Mouse (Mus musculus) megakaryocyte, embryonic 14.5 days (primary cell): ENCODE measurements around the gene Tex2. TPM values are rescaled to one million over a fixed set of nuclear protein-coding genes. Genes with fewer than 3 reads are reported as not detected.
"Not testable (repeated sequence)": the region's sequence is repeated elsewhere in the genome, so short reads cannot be mapped to it uniquely, and the experiment has no call there.

ENCODE experiments used
- H3K27me3 ChIP-seq: replicated peaks from 2 replicates; pipeline ENCODE3; 2012; ENCODE audit warnings: inconsistent platforms
- H3K36me3 ChIP-seq: replicated peaks from 2 replicates; pipeline ENCODE3; 2012; ENCODE audit warnings: low read length, inconsistent platforms, mixed read lengths
- H3K4me1 ChIP-seq: 2 replicates; pipeline ENCODE4 v1.6.1; 2012; ENCODE audit warnings: inconsistent platforms
- H3K4me3 ChIP-seq: replicated peaks from 2 replicates; pipeline ENCODE3; 2012; ENCODE audit warnings: moderate library complexity, mild to moderate bottlenecking, inconsistent platforms
- H3K9me3 ChIP-seq: 2 replicates; pipeline ENCODE4 v1.6.1; 2012; ENCODE audit warnings: inconsistent platforms
- FLI1 ChIP-seq: IDR thresholded peaks from 2 replicates; pipeline ENCODE4 v1.6.1; 2012; ENCODE audit warnings: low read length, inconsistent platforms, mixed read lengths
- GATA1 ChIP-seq: IDR thresholded peaks from 3 replicates; pipeline ENCODE4 v1.6.1; 2012; ENCODE audit warnings: mixed read lengths, low read length, inconsistent platforms, borderline replicate concordance
- polyA plus RNA-seq: library from polyadenylated mRNA; stranded (reverse); fragments of >175 nt; gene quantifications from 2 replicates; pipeline ENCODE4 v1.2.3, GENCODE M21; 2012; ENCODE audit warnings: low replicate concordance; ENCODE audit not compliant: insufficient read depth

Tex2 gene
- polyA plus RNA-seq, 1 experiment, result 7.4 TPM

DNA sequence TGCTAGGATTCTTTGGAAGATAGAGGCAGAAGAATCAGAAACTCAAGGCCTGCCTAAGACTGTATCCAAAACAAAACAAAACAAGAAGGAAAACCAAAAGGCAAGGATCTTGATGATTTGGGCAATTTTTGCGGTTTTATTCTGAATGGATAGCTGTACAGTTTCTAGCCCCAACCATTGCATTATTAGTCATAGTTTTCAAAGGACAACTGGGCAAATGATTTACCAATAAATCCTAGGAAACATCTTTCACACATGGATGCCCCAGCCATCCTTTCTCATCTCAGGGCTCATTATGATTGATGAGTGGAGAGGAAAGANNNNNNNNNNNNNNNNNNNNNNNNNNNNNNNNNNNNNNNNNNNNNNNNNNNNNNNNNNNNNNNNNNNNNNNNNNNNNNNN, 29.4 kb downstream of the Tex2 start:
- H3K27me3 ChIP-seq, result no peaks in the 10 kb centered on the region
- H3K4me3 ChIP-seq, result no peak overlapping the region
- peaks cover 82% of the 10 kb centered on the region for H3K4me1 ChIP-seq
- no peak for TF ChIP-seq FLI1
- no peak for TF ChIP-seq GATA1
- H3K36me3 ChIP-seq, result peaks cover 82% of the 10 kb centered on the region
- no peaks in the 10 kb centered on the region for H3K9me3 ChIP-seq

DNA sequence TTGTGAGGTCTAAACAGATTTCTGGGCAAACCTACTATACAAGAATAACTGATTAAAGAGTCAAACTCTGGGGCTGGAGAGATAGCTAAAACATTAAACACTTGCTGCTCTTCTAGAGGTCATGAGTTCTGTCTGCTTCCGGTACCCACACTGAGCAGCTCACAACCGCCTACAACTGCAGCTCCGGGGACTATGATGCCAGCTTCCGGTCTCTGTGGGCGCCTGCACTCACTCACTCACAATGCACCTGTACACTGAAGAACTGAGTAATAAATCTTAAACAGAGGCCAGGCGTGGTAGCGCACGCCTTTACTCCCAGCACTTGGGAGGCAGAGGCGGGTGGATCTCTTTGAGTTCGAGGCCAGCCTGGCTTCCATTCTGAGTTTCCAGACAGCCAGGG, 31.9 kb downstream of the Tex2 start:
- H3K9me3 ChIP-seq, result no peaks in the 10 kb centered on the region
- H3K36me3 ChIP-seq, result peaks cover 70% of the 10 kb centered on the region
- H3K27me3 ChIP-seq, result no peaks in the 10 kb centered on the region
- TF ChIP-seq GATA1, result no peak
- TF ChIP-seq FLI1, result no peak
- peaks cover 79% of the 10 kb centered on the region for H3K4me1 ChIP-seq
- no peak overlapping the region for H3K4me3 ChIP-seq

DNA sequence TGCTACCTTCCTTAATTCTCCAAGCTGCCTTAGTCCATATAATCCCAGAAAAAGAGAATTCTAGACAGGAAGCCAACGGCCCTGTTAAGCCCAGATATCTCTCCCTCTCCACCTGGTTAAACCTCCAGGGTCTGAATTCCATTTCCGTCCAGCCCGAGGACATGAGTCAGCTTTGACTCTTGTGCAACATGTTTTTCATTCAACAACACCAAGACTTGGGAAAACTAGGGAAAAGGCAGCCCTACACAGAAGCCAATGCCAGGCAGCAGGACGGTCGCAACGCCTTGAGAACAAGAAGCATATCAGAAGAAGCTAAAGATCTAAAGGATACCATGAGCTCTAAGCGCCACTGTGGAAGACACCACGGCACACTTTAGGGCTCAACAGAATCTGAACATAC, 32.8 kb downstream of the Tex2 start:
- Histone ChIP-seq H3K36me3 (peaks cover 65% of the 10 kb centered on the region), H3K27me3 (no peaks in the 10 kb centered on the region), H3K4me3 (no peak overlapping the region), H3K9me3 (no peaks in the 10 kb centered on the region), H3K4me1 (peaks cover 84% of the 10 kb centered on the region)
- TF ChIP-seq FLI1 (no peak), GATA1 (no peak)

DNA sequence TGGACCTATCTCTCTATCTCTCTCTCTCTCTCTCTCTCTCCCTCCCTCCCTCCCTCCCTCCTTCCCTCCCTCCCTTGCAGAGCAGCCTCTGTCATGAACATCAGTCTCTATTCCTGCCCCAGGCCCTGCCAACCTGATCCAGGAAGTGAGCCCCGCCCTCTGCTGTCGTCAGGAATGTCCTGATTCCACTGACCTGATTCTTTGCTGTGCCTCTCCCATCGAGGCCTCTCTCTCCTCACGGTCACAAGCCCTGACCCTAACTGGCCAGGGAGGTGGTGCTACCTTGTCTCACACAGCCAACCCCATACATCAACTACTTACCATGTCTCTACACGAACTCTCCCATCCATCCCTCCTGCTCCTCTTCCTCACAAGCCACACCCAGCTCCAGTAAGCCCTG, 33.3 kb downstream of the Tex2 start:
- peaks cover 85% of the 10 kb centered on the region for H3K4me1 ChIP-seq
- H3K36me3 ChIP-seq, result peaks cover 65% of the 10 kb centered on the region
- no peak for TF ChIP-seq GATA1
- no peaks in the 10 kb centered on the region for H3K27me3 ChIP-seq
- H3K9me3 ChIP-seq, result no peaks in the 10 kb centered on the region
- peak overlapping the region; percentile 78 for H3K4me3 ChIP-seq

DNA sequence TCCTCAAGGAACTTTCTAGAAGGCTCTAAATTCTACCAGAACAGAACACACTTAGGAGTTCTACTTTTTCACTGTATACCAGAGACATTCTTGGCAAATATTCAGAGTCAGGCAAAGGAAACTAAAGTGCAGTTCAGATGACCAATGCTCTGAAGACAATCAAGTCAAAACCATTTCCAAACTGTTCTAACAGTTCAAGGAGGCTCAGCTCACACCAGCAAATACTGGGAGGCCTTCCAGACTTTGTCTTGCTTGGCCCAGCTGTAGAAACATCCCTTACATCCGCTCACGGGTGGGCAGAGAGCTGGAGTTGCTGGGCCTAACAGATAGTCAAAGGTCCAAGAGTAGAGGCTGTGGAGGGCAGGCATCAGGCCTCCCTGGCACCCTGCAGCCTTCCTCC, 34.1 kb downstream of the Tex2 start:
- Histone ChIP-seq H3K27me3 (no peaks in the 10 kb centered on the region), H3K36me3 (peaks cover 68% of the 10 kb centered on the region), H3K4me3 (peak overlapping the region; percentile 30), H3K4me1 (peaks cover 87% of the 10 kb centered on the region), H3K9me3 (no peaks in the 10 kb centered on the region)
- TF ChIP-seq FLI1 (no peak), GATA1 (no peak)

DNA sequence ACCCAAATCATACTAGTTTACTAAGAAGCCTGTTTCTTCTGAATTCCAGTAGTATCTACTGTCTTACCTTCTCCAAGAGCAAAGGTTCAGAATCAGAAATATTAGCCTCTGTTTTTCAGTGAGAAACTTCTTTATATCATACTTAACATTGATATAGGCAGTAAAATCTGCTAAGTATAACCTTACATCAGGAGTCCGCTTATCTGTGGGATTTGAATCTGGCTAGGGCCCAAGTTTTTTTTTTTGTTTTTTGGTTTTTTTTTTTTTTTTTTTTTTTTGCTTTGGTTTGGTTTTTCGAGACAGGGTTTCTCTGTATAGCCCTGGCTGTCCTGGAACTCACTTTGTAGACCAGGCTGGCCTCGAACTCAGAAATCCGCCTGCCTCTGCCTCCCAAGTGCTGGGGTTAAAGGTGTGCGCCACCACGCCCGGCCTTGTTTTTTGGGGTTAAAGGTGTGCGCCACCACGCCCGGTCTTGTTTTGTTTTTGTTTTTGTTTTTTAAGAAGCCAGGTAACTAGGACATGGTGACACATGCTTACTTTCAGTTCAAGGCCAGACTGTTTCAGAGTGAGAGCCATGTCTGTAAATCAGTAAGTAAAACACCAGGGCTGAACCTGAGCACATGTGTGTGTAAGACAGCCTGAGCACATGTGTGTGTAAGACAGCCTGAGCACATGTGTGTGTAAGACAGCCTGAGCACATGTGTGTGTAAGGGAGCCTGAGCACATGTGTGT, 35.4 kb downstream of the Tex2 start:
- peaks cover 72% of the 10 kb centered on the region for H3K36me3 ChIP-seq
- H3K4me1 ChIP-seq, result peaks cover 93% of the 10 kb centered on the region
- not testable (repeated sequence) for H3K4me3 ChIP-seq, H3K27me3 ChIP-seq, H3K9me3 ChIP-seq

DNA sequence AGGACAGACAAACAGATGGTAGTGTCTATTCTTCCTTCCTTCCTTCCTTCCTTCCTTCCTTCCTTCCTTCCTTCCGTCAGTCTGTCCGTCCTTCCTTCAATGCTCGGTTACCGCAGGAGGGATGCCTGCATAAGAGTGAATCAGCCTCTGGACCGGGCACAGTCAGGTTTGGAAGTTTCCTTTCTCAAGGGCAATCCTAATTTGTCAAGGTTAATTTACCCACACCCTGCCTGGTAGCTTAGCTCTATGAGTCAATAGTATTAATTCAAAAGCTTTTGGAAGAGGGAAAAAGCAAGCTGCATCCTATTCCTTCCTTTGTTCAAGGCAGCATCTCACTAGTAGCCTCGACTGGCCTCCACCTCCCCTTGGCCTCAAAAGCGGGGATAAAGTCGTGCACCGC, 38.8 kb downstream of the Tex2 start:
- no peak overlapping the region for H3K4me3 ChIP-seq

DNA sequence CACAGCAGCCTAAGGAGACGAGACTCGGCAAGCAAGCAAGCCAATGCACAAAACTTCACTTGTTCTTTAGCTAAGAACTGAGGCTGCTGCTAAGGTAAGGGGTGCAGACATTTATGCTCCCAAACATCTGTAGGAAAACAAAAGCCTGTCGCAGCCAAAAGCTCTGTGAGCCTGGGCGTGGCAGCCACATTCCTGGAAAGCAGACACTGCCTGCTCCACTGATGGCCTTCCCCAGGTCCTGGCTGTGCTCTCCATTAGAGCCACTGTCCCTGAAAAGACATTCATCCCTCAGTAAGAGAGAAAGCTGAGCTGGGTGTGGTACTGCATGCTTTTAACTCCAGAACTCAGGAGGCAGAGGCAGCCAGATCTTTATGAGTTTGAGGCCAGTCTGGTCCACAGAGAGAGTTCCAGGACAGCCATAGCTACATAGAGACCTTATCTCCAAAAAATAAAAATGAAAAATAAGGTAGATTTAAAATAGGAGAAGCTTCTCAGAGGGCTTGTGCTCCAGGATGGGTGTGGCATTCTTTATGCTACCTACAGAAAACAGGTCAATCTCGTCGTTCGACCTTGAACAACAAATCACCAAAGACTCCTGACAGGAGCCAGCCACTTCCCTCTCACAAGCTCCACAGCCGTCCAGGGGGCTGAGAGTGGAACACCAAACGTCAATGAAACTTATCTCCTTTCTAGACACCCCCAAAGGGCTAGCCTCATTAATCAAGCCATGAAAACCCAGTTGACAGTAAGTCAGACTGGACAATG, 39.6 kb downstream of the Tex2 start:
- TF ChIP-seq FLI1 (no peak), GATA1 (no peak)
- Histone ChIP-seq H3K4me3 (no peak overlapping the region), H3K36me3 (peaks cover 80% of the 10 kb centered on the region), H3K9me3 (no peaks in the 10 kb centered on the region), H3K4me1 (peaks cover 93% of the 10 kb centered on the region), H3K27me3 (no peaks in the 10 kb centered on the region)

More for the DNA sequence above, 38.8 kb downstream of the Tex2 start:
- Histone ChIP-seq H3K9me3 (no peaks in the 10 kb centered on the region), H3K27me3 (no peaks in the 10 kb centered on the region), H3K36me3 (peaks cover 80% of the 10 kb centered on the region), H3K4me1 (peaks cover 93% of the 10 kb centered on the region)
- no peak for TF ChIP-seq FLI1
- TF ChIP-seq GATA1, result no peak

DNA sequence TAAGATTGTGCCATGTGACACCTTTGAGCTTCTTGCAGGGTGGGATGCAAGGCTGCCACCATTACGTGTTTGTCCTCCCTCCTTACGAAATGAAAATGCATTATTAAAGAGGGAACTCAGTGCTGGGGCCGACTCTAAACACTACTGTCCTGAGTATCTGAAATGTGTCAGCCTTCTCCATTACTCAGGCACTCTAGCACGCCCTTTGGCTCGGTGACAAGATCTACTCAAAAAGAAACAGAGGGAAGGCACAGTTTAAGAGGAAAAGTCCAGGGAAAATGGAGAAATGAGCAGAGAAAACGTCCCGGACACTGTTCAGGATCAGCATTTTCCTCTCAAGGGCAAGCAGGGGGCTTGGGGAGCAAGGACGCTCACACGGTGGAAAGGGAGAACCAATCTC, 40.3 kb downstream of the Tex2 start:
- TF ChIP-seq GATA1 (no peak), FLI1 (no peak)
- Histone ChIP-seq H3K4me1 (peaks cover 93% of the 10 kb centered on the region), H3K4me3 (no peak overlapping the region), H3K27me3 (no peaks in the 10 kb centered on the region), H3K9me3 (no peaks in the 10 kb centered on the region), H3K36me3 (peaks cover 84% of the 10 kb centered on the region)

DNA sequence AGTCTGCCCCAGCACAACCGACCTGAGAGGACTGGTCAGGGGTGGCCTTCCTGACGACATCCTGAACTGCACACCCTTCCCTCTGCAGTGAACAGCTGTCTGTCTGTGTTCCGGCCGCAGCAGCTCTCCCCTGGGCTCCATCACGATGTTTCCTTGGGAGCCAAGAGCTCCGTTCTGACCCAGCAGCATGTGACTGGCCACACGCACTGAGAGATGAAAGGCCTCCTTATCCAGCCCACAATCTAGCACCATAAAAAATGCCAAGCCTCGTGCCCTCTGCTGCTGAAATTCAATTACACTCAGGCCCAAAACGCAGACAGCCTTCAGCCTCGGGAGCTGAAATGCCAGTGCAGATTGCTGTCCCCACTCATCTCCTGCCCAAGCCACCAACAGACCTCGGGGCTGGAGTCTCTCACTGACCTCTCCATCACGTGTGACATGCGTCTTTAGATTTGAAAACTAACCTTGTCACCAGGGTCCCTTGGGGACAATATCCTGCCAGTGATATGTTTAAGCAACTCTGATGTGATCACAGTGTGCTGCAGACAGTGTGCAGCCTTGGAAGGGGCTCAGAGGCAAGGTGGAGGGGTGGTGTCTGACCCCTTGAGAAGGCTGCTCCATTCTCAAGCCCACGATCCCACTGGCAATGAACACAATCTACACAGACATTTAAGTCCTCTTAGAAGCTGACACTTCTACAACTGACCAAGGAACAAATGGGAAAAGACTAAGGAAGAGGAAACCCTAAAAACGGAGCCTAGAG, 41.0 kb downstream of the Tex2 start:
- H3K4me1 ChIP-seq, result peaks cover 100% of the 10 kb centered on the region
- no peak for TF ChIP-seq FLI1
- TF ChIP-seq GATA1, result no peak
- H3K36me3 ChIP-seq, result peaks cover 92% of the 10 kb centered on the region
- H3K27me3 ChIP-seq, result no peaks in the 10 kb centered on the region
- H3K4me3 ChIP-seq, result peak overlapping the region; percentile 57
- no peaks in the 10 kb centered on the region for H3K9me3 ChIP-seq
